22 mouse cellular contexts compared by ENCODE assay signal in genomic region chr17:45821356-45821755, GRCm38 (mm10).
DNase-seq lines count a peak whose midpoint lies in the region; ATAC-seq and TF ChIP-seq lines count a peak whose summit lies in the region.
"Had no signal": no experiment of that assay in that cellular context is flagged by ENCODE, and none has a peak within 500 bp of the region (broad histone marks: within the 10 kb centered on the region; RNA-seq: fewer than 3 reads in every experiment).

No protein-coding gene starts in this region.

- no peaks in the 10 kb centered on the region for H3K27me3 ChIP-seq in liver, embryonic 14.5 days (ENCODE audit: control insufficient read depth, insufficient read depth, low read length)
- H3K27me3 ChIP-seq in E14TG2a.4 (ENCODE audit: insufficient read depth, low read length): 0 out of 2 replicates have a peak, but pooled peaks cover 3% of the 10 kb centered on the region
- H3K27me3 ChIP-seq: embryonic facial prominence, embryonic 13.5 days; hindbrain, embryonic 13.5 days had no signal

- 83% methylated on average over 7 of the region's 7 CpGs for whole genome bisulfite sequencing in liver, embryonic 14.5 days (ENCODE audit: insufficient replicate concordance)

- TF ChIP-seq EP300 in liver, embryonic 14.5 days (IDR thresholded peaks at IDR 0.05; ENCODE audit: low read depth): no peak

- no peaks in the 10 kb centered on the region for H3K9me3 ChIP-seq in liver, embryonic 14.5 days (ENCODE audit: control insufficient read depth, low read length)
- 0 out of 2 replicates have a peak, but pooled peaks cover 2% of the 10 kb centered on the region for H3K9me3 ChIP-seq in E14TG2a.4 (ENCODE audit: low read length)
- H3K9me3 ChIP-seq: embryonic facial prominence, embryonic 13.5 days; forebrain, embryonic 12.5 days; G1E; heart, embryonic 15.5 days; hindbrain, embryonic 13.5 days had no signal

- no peak for ATAC-seq in liver, embryonic 14.5 days (ENCODE audit: insufficient read depth)
- ATAC-seq in megakaryocyte progenitor cell, adult 5-6 weeks (replicated peaks; ENCODE audit: poor library complexity): no peak
- ATAC-seq: activated CD4-positive, CD25-positive, alpha-beta regulatory T cell, adult 4 months; forebrain, postnatal 0 days; hindbrain, postnatal 0 days had no signal

- H3K4me2 ChIP-seq in liver, embryonic 14.5 days (ENCODE audit: low read depth): no peak overlapping the region
- H3K4me2 ChIP-seq: embryonic facial prominence, embryonic 13.5 days; forebrain, embryonic 12.5 days; heart, embryonic 11.5 days; heart, embryonic 15.5 days; hindbrain, embryonic 13.5 days had no signal

- peak; percentile 12; the same call in 1 of the 2 replicates for TF ChIP-seq CTCF in liver, embryonic 14.5 days (IDR thresholded peaks at IDR 0.05; ENCODE audit: low read depth)
- peak; percentile 34 for TF ChIP-seq CTCF in E14TG2a.4 (conservative IDR thresholded peaks at IDR 0.05; ENCODE audit: low read length)

- no peak for DNase-seq in liver, embryonic 14.5 days (ENCODE audit: low read depth in 3 of 3, low spot score in 3 of 3)
- DNase-seq in liver (no peak), R1 (ENCODE audit: low read depth, low spot score) (peak; percentile 79)
- DNase-seq in testis, postnatal 10 days (ENCODE audit: low spot score): peak; percentile 69
- DNase-seq in frontal cortex, postnatal 36 days (ENCODE audit: low spot score in 2 of 2): no peak
- DNase-seq: adrenal gland, postnatal 14 days; cerebellum, adult 18-20 months; cerebellum, adult 9-11 months; cerebellum, postnatal 36 days; forebrain, postnatal 0 days; heart, adult 18-20 months; heart, postnatal 14 days had no signal

- no peak overlapping the region for H3K27ac ChIP-seq in liver, embryonic 14.5 days
- H3K27ac ChIP-seq: forebrain, embryonic 12.5 days; heart, embryonic 15.5 days; hindbrain, embryonic 13.5 days; hindbrain, postnatal 0 days had no signal

- H3K4me1 ChIP-seq in liver, embryonic 14.5 days (replicated peaks; ENCODE audit: control insufficient read depth in 2 of 2, insufficient read depth in 2 of 2, low read length in 1 of 2): no peaks in the 10 kb centered on the region
- H3K4me1 ChIP-seq in E14TG2a.4 (replicated peaks; ENCODE audit: low read depth, low read length): peaks cover 68% of the 10 kb centered on the region

- H3K36me3 ChIP-seq in liver, embryonic 14.5 days (replicated peaks; ENCODE audit: control insufficient read depth, insufficient read depth, low read depth): no peaks in the 10 kb centered on the region
- H3K36me3 ChIP-seq in E14TG2a.4 (ENCODE audit: insufficient read depth, low read length): no peaks in the 10 kb centered on the region
- H3K36me3 ChIP-seq: embryonic facial prominence, embryonic 13.5 days; forebrain, embryonic 12.5 days; G1E; heart, embryonic 15.5 days; hindbrain, embryonic 13.5 days had no signal

- H3K4me3 ChIP-seq in liver, embryonic 14.5 days (ENCODE audit: insufficient read depth in 1 of 2, low read depth in 2 of 2, low read length in 2 of 2): no peak overlapping the region
- no peak overlapping the region for H3K4me3 ChIP-seq in E14TG2a.4 (replicated peaks; ENCODE audit: low read length)
- H3K4me3 ChIP-seq: embryonic facial prominence, embryonic 13.5 days; forebrain, embryonic 12.5 days; heart, embryonic 15.5 days; hindbrain, embryonic 13.5 days had no signal

- no peak overlapping the region for H3K9ac ChIP-seq in liver, embryonic 14.5 days (replicated peaks)
- H3K9ac ChIP-seq: embryonic facial prominence, embryonic 13.5 days; forebrain, embryonic 12.5 days; forebrain, postnatal 0 days; heart, embryonic 15.5 days; hindbrain, embryonic 13.5 days had no signal

Comparison
In these comparisons a context has a peak if more than half of its experiments do, and no peak if none do; other contexts are left out.
1. DNase-seq: peak in R1 (single experiment) and testis, postnatal 10 days (single experiment); none in liver, embryonic 14.5 days (0 of 3), liver (single experiment) and frontal cortex, postnatal 36 days (0 of 2).